Mouse (Mus musculus) E14TG2a.4 (cell line): Measurements from ENCODE around the gene Rdx.

Source experiments
- CTCF ChIP-seq: conservative IDR thresholded peaks from 2 replicates; pipeline ENCODE4 v1.5.1; 2014; ENCODE audit warnings: low read length
- POU5F1 ChIP-seq: IDR thresholded peaks from 2 replicates; pipeline ENCODE4 v1.6.1; 2014; ENCODE audit warnings: low read length, borderline replicate concordance

DNA sequence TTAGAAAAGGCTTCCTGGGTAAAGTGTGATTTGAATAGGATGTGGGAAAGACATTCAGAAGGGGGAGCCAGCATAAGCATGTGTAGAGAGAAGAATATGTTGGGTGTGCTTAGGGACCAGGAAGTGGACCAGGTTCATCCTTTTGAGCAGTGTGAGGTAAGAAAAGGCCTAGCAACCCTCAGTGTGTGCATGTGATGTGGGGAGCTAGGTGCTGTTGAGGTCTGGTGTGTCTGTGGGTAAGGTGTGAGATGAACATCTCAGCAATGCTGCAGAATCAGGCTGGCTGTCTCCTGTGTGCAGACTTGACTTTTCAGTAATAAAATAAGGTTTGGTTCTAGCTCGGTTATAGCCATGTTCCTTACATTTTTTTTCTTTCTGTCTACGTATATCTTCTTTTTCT lies 23.1 kb downstream of the Rdx start:
- TF ChIP-seq CTCF (no peak), POU5F1 (no peak)
